In genomic region chr9:86464151-86465105, GRCm38 (mm10) we compare ENCODE assay signal across 8 mouse cellular contexts. TPM values are rescaled to one million over a fixed set of nuclear protein-coding genes. Genes with fewer than 3 reads are reported as not detected.
DNase-seq lines count a peak whose midpoint lies in the region; ATAC-seq lines count a peak whose summit lies in the region.

Gene Ube2cbp (minus strand): TSS chr9:86464950.

- H3K27ac ChIP-seq in heart, embryonic 14.5 days (replicated peaks in 1 of 2; ENCODE audit: control insufficient read depth in 1 of 2, insufficient read depth in 1 of 2, low read depth in 2 of 2, low read length in 2 of 2): peak within 1 kb of the TSS; percentile 65 to 71; a peak in 2 of 4 replicates
- H3K27ac ChIP-seq in liver, embryonic 12.5 days: peak within 1 kb of the TSS; percentile 65

- WGBS in heart, embryonic 14.5 days: 2% methylated on average over 70 of the region's 70 CpGs
- WGBS in liver, embryonic 12.5 days (ENCODE audit: insufficient replicate concordance): 2% methylated on average over 70 of the region's 70 CpGs

- peaks cover 7% of the 10 kb centered on the region for H3K27me3 ChIP-seq in heart, embryonic 14.5 days (ENCODE audit: control insufficient read depth, insufficient read depth, low read length)
- H3K27me3 ChIP-seq in liver, embryonic 12.5 days (replicated peaks): no peaks in the 10 kb centered on the region; the same call in 1 of the 2 replicates
- H3K27me3 ChIP-seq in splenic B cell, adult 2 months (ENCODE audit: control insufficient read depth, insufficient read depth, low read length, poor library complexity, severe bottlenecking): no peaks in the 10 kb centered on the region

- H3K4me1 ChIP-seq in heart, embryonic 14.5 days (ENCODE audit: control insufficient read depth in 2 of 2, insufficient read depth in 2 of 2, low read length in 2 of 2): peaks cover 0 to 6% of the 10 kb centered on the region in 2 experiments; a peak in 1 of 4 replicates
- H3K4me1 ChIP-seq in liver, embryonic 12.5 days: peaks cover 28% of the 10 kb centered on the region

- H3K9me3 ChIP-seq in heart, embryonic 14.5 days (ENCODE audit: control insufficient read depth, low read length): no peaks in the 10 kb centered on the region
- H3K9me3 ChIP-seq in liver, embryonic 12.5 days (replicated peaks): no peaks in the 10 kb centered on the region

- H3K9ac ChIP-seq in heart, embryonic 14.5 days (ENCODE audit: low read length): peak within 1 kb of the TSS; percentile 84
- H3K9ac ChIP-seq in liver, embryonic 12.5 days: peak within 1 kb of the TSS; percentile 79

- H3K4me3 ChIP-seq in heart, embryonic 14.5 days (ENCODE audit: control insufficient read depth in 1 of 2, insufficient read depth in 1 of 2, low read depth in 1 of 2, low read length in 2 of 2): peak within 1 kb of the TSS; percentile 70 to 80
- peak within 1 kb of the TSS; percentile 68 for H3K4me3 ChIP-seq in liver, embryonic 12.5 days

- peak; percentile 65 for DNase-seq in c-Kit-negative CD71-positive TER-119-positive erythroid progenitor cells, embryonic 14.5 days (ENCODE audit: low read depth, low spot score)
- peak; percentile 57 for DNase-seq in fibroblast of lung, adult 2 months (ENCODE audit: low read depth)
- peak; percentile 93 for DNase-seq in kidney, postnatal 14 days
- peak; percentile 92 for DNase-seq in naive thymus-derived CD4-positive, alpha-beta T cell, adult 2 months (ENCODE audit: low read depth)
- DNase-seq in splenic B cell, adult 2 months (ENCODE audit: low read depth, low spot score): peak; percentile 90

- H3K4me2 ChIP-seq in heart, embryonic 14.5 days (ENCODE audit: low read length): peak within 1 kb of the TSS; percentile 75
- H3K4me2 ChIP-seq in liver, embryonic 12.5 days: peak within 1 kb of the TSS; percentile 92

- peak; percentile 66 for ATAC-seq in CD4-positive, CD25-positive, alpha-beta regulatory T cell, adult 4 months
- peak; percentile 81 for ATAC-seq in heart, embryonic 14.5 days (ENCODE audit: insufficient number of reproducible peaks, insufficient read depth, low FRiP score, low read depth)
- peak; percentile 77 for ATAC-seq in liver, embryonic 12.5 days

- H3K36me3 ChIP-seq in heart, embryonic 14.5 days (ENCODE audit: control insufficient read depth, insufficient read depth, low read length): no peaks in the 10 kb centered on the region
- no peaks in the 10 kb centered on the region for H3K36me3 ChIP-seq in liver, embryonic 12.5 days
- H3K36me3 ChIP-seq in splenic B cell, adult 2 months (ENCODE audit: control insufficient read depth, insufficient read depth, low read length, poor library complexity, severe bottlenecking): no peaks in the 10 kb centered on the region

RNA-seq across cellular contexts. Expression of gene Ube2cbp, which starts in this region (rescaled TPM):
- 1 to 10 TPM; 4.6 to 8.2 TPM for polyA plus RNA-seq in CD4-positive, CD25-positive, alpha-beta regulatory T cell, adult 4 months (2017; shearing (Covaris generic))
- 4.1 and 4.6 TPM in 2 replicates for polyA plus RNA-seq in heart, embryonic 14.5 days (2014; fragmentation: Nextera tagmentation; extraction: Ambion mirVana)
- polyA plus RNA-seq in liver, embryonic 12.5 days (2016; fragmentation: Nextera tagmentation; extraction: Ambion mirVana): 4.1 TPM in 2 replicates

Comparison
In these comparisons a context has a peak if more than half of its experiments do, and no peak if none do; other contexts are left out.
1. Peak in every context shown above with its lines: DNase-seq, ATAC-seq, H3K4me3 ChIP-seq and H3K27ac ChIP-seq.